Mouse (Mus musculus): ENCODE data around the gene Mndal.
"Not testable (repeated sequence)": the region's sequence is repeated elsewhere in the genome, so short reads cannot be mapped to it uniquely, and the experiment has no call there.

GRCm38 (mm10) chr1:173908390-173908789 lies 33.9 kb downstream of the Mndal start:
- TF ChIP-seq CTCF (IDR thresholded peaks at IDR 0.05; ENCODE audit: borderline replicate concordance, control insufficient read depth, extremely low read depth, insufficient read depth, low read length, poor library complexity); POLR2A (IDR thresholded peaks at IDR 0.05; ENCODE audit: control insufficient read depth, extremely low read depth, insufficient read depth, low read length, poor library complexity): not testable (repeated sequence)
